In genomic region chr6:82885441-82885840, GRCm38 (mm10) we compare ENCODE assay signal across 17 mouse cellular contexts. TPM values are rescaled to one million over a fixed set of nuclear protein-coding genes. Genes with fewer than 3 reads are reported as not detected.
"Had no signal": no experiment of that assay in that cellular context is flagged by ENCODE, and none has a peak within 500 bp of the region (broad histone marks: within the 10 kb centered on the region; RNA-seq: fewer than 3 reads in every experiment).

No protein-coding gene starts in this region.

- ATAC-seq: liver, postnatal 0 days; lung, postnatal 0 days; midbrain, embryonic 15.5 days had no signal

- DNase-seq: kidney, postnatal 14 days; kidney, postnatal 4 days; left cerebral cortex, postnatal 4 days; liver, postnatal 0 days; lung, embryonic 14.5 days; thymus, adult 2 months; thymus, postnatal 14 days; thymus, postnatal 4 days had no signal

- H3K4me1 ChIP-seq: midbrain, embryonic 12.5 days; midbrain, embryonic 15.5 days had no signal

- H3K27me3 ChIP-seq: limb, embryonic 12.5 days; limb, embryonic 15.5 days; midbrain, embryonic 15.5 days had no signal

- H3K4me2 ChIP-seq: limb, embryonic 12.5 days; limb, embryonic 15.5 days; liver, embryonic 11.5 days; lung, embryonic 14.5 days; midbrain, embryonic 12.5 days; midbrain, embryonic 15.5 days had no signal

- H3K27ac ChIP-seq: limb, embryonic 12.5 days; limb, embryonic 15.5 days; liver, embryonic 14.5 days; macrophage; midbrain, embryonic 12.5 days; midbrain, embryonic 15.5 days; stomach, postnatal 0 days had no signal

- H3K4me3 ChIP-seq: limb, embryonic 12.5 days; limb, embryonic 15.5 days; midbrain, embryonic 12.5 days; midbrain, embryonic 15.5 days had no signal

- H3K9ac ChIP-seq: limb, embryonic 12.5 days; limb, embryonic 15.5 days; liver, embryonic 14.5 days; liver, postnatal 0 days; lung, embryonic 14.5 days; midbrain, embryonic 12.5 days; midbrain, embryonic 15.5 days had no signal

- H3K36me3 ChIP-seq: limb, embryonic 12.5 days; limb, embryonic 15.5 days; midbrain, embryonic 12.5 days; midbrain, embryonic 15.5 days had no signal

- H3K9me3 ChIP-seq: limb, embryonic 12.5 days; limb, embryonic 15.5 days; midbrain, embryonic 12.5 days; midbrain, embryonic 15.5 days had no signal

RNA-seq across cellular contexts. Expression of gene Sema4f, which starts 54.1 kb away (rescaled TPM):
- polyA plus RNA-seq: macrophage had no signal
